Mouse (Mus musculus): ENCODE results near the gene Slc9a5.

The Slc9a5 gene

DNA sequence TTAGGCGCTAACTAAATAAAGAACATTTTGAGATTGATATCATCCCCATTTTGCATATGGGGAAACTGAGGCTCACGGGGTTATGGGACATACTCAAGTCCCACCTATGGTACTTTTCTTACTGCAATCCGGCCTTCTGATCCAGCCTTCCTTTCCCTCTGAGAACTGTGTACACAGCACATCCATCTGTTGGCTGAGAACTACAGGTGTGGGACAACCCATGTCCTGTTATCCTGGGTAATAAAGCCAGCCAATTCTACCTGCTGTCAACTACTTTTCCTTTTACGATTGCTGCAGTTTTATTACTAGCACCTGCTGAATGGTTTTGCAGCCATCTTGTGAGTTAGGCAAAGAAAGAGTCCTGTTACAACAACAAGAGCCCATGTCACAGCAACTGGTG lies 5.9 kb downstream of the Slc9a5 start:
- no peak for DNase-seq (ENCODE audit: low read depth, low spot score)

DNA sequence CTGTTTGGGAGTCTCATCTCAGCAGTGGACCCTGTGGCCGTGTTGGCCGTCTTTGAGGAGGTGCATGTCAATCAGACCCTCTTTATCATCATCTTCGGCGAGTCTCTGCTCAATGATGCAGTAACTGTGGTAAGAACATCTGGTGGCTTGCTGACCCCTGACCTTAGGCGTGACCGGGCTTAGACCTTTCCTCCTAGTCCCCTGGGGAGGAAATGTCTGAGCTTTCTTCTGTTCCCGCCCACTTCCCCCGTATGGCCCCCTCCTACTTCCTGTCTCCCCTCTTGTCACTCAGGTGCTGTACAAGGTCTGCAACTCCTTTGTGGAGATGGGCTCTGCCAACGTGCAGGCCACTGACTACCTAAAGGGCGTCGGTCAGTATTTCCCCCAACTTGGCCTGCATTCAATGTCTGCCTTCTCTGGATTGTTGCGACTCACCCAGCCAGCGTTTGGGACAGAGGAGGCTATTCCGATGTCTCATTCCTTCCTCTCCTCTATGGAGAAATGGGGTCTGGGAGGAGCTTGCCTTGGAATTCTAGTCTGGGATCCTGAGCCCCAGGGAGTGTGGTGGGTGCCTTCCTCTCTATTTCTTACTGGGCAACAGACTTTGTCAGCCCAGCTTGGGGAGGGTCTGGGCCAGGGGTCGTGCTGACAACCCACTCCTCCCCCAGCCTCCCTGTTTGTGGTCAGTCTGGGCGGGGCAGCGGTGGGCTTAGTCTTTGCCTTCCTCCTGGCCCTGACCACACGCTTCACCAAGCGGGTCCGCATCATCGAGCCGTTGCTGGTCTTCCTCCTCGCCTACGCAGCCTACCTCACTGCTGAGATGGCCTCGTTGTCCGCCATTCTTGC lies 6.8 kb downstream of the Slc9a5 start:
- DNase-seq (ENCODE audit: low read depth, low spot score): no peak

DNA sequence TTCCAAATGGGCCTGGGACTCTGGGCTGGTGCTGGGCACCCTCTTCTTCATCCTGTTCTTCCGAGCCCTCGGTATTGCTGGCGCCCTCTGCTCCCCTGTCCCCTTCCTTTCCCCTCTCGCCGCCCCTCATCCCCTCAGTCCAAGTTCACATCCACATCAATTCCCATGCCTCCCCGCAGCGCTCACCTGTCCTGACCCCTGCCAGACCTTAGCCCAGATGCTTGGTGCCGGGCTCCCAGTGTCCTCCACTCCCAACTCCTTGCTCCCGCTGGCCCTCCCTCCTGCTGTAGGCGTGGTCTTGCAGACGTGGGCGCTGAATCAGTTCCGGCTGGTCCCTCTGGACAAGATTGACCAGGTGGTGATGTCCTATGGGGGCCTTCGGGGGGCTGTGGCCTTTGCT lies 8.0 kb downstream of the Slc9a5 start:
- no peak for DNase-seq (ENCODE audit: low read depth, low spot score)

DNA sequence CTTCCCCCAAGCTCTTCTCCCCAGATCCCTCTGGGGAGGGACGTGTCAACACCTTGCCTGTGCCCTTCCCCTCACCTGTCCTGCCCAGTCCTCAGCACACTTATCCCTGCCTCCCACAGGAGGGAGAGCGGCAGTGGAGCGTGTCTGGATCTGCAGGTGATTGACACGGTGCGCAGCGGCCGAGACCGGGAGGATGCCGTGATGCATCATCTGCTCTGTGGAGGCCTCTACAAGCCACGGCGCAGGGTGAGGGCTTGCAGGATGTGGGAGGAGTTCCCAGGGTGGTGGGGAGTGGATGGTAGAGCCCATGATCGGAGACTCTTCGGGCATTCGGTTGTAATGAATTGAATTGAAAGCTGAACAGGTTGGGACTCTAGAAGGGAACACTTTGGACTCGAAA lies 10.6 kb downstream of the Slc9a5 start:
- no peak for DNase-seq (ENCODE audit: low read depth, low spot score)

DNA sequence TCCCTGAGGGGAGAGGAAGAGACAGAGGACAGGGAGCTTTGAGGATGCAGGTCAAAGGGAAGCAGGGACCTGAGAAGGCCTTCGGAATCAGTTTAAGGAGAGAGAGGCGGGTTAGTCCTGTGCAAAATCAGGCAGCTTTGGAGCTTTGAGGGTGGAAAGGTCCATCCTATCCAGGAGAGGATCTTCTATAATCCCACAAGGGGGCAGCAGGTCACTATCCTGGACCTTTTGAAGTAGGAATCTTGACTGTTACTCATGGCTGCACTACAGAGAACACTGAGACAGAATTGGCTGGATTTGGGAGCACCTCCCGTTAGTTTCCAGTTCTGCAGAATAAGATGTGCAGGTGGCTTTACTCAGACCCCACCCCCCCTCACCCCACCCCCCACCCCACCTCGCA lies 11.0 kb downstream of the Slc9a5 start:
- DNase-seq (ENCODE audit: low read depth, low spot score): no peak

DNA sequence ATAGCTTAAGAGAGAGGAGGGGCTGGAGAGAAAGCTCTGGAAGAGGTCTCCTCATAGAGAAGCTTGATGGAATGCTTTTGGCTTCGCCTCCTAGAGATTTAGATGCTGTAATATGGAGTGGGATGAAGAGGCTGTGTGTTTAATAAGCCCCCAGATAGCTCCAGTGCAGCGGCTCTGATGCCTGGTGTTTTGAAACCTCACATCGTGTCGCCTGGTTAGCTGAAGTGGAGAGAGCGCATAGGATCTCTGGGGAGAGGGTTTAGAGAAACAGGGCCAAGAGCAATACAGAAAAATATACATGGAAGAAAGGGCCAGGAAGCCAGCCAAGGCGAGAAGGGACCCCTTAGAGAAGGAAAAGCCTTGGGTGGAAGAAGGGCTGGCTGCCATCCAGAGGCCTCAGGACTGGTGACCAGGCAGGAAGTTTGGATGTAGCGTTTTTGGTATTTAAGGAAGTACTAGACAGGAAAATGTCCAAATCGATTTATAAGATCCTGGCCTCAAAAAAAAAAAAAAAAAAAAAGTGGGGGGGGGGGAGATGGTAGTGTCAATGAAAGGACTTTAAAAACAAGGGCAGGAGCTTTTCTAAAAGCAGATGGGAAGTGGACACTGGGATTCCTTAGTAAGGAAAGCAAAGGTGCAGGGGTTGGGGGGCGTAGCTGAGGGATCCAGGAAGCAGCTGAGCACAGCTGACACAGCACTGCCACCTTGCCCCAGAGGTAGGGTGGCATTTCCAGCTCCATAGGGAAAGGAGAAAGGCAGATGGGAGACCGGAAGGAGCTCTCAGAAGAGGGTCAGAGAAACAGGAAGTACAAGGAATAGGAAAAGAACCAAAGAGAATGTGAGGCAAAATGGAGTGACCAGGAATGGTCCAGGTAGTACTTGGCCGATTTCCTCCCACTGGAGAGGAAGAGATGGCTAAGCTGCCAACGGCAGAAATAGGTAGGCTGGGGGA lies 13.4 kb downstream of the Slc9a5 start:
- DNase-seq (ENCODE audit: low read depth, low spot score): no peak

DNA sequence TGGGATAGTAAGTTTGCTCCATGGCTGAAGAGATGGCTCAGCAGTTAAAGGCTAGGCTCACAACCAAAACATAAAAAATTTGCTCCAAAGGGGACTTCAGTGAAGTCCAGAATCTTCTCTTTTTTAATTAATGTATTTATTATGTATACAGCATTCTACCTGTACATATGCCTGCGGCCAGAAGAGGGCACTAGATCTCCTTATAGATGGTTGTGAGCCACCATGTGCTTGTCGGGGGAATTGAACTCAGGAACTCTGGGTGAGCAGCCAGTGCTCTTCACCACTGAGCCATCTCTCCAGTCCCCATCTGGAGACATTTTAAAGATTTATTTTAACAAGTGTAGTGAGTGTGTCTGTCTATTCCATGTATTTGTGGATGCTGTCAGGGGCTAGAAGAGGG lies 18.5 kb downstream of the Slc9a5 start:
- no peak for DNase-seq (ENCODE audit: low read depth, low spot score)

DNA sequence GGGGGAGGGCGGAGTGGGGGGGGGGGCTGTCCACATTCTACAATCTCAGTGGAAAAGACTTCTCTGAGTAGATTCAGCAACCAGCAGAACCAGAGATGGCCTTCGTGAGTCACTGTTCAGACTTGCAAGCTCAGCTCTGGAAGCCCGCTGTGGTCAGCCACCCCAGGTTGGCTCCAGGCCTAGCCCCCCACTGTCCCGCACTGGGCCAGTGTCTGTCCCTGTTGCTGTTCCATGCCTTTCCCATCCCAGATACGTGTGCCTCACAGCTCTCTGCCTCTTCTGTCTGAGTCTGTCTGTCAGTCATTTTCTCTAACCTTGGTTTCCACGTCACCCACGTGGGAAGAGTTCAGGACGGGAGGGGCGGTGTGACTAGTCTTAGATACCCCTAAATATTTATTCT lies 23.8 kb downstream of the Slc9a5 start:
- no peak for DNase-seq (ENCODE audit: low read depth, low spot score)

DNA sequence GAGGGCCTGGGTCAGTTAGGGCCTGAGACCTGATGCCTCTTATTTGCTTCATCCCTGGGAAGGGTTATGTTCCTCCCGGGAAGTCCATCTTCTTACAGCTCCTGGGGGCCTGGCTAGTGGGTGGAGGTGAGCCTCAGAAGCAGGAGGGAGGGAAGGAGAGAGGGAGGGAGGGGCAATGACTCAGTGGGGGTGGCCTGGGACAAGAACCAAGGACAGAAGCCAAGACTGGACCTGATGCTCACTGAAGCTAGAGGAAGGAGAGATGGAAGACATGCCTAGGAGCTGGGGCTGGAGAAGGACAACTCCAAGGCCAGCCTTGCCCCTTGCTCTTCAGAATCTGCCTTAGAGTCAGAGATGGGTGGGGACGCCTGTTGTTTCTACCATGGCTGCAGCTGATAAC lies 24.4 kb downstream of the Slc9a5 start, which contains the start of gene Plekhg4:
Gene Plekhg4 (plus strand): TSS at position 243 of the 400 bp plus-strand sequence.
- DNase-seq (ENCODE audit: low read depth, low spot score): no peak

DNA sequence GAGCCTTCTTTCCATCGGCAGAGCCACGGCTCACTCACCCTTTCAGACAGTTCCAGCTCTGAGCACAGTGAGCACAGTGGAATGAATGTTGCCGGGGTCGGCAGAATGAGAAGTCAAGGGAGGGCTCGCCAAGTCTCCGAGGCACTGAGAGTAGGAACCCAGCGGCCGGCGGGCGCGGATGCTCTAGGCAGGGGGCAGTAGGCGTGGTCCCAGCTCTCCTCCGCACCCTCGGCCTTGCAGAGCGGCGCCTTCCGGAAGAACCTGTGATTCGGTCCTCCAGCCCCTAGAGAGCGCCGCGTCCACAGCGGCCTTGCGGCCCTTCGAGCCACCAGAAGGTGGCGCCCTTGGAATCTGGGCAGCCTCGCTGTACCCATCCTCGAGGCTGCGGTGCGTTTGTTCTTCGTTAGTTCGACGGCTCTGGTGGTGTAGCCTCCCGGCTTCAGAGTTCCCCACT lies 25.9 kb downstream of the Slc9a5 start:
- DNase-seq (ENCODE audit: low read depth, low spot score): no peak

DNA sequence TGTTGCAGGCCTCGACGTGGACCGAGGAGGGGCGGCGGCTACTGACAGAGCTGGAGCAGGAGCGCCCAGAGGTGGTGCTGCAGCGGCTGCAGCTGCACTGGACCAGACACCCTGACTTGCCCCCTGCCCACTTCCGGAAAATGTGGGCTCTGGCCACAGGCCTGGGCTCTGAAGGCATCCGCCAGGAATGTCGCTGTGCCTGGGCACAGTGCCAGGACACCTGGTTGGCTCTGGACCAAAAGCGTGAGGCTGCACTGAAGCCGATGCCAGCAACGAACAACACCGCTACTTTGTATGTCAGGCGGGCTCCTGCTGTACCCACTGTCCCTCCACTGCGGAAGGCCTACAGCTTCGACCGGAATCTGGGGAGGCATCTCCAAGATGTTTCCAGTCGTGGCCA lies 30.0 kb downstream of the Slc9a5 start:
- no peak for DNase-seq (ENCODE audit: low read depth, low spot score)

DNA sequence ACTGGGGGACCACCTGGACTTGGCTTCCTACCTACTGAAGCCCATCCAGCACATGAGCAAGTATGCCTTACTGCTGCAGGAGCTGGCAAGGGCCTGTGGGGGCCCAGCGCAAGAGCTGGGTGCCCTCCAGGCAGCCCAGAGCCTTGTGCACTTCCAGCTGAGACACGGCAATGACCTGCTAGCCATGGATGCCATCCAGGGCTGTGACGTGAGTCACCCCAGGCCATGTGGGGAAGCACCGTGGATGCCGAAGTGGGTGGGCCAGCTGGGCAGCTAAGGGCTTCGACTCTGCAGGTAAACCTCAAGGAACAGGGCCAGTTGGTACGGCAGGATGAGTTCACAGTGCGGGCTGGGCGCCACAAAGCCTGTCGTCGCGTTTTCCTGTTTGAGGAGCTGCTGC lies 31.7 kb downstream of the Slc9a5 start:
- no peak for DNase-seq (ENCODE audit: low read depth, low spot score)

DNA sequence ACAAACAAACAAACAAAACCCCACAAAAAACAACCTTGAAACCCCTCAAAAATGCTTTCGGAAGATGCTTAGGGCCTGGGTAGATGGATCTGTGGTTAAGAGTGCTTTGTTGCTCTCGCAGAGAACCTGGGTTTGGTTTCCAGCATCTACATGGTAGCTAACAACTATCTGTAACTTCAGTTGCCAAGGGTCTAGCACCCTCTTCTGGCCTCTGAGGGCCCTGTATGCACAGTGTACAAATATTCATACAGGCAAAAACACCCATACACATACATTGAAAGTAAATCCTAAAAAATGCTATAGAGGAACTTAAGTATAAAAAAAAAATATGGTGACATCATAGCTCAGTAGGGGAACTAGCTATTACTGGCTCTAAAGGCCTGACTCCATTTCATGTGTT lies 35.4 kb downstream of the Slc9a5 start:
- DNase-seq (ENCODE audit: low read depth, low spot score): no peak

DNA sequence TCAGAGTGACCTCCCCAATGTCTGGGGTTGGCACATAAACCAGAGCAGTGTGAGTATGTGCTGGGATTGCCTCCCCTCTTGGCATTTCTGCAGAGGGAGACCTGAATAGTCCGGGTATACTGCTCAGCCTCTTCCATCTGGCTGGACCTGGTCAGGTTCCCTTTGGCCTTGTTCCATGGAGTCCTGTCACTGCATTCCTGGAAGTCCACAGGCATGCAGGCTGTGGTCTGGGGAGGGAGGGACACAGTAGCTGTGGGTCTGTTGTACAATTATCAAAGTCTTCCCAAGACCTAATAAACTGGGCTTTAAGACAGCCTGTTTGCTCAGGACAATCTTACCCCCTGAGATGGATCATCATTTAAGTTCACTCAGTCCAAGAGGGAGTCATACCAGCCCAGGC lies 38.5 kb downstream of the Slc9a5 start:
- no peak for DNase-seq (ENCODE audit: low read depth, low spot score)

DNA sequence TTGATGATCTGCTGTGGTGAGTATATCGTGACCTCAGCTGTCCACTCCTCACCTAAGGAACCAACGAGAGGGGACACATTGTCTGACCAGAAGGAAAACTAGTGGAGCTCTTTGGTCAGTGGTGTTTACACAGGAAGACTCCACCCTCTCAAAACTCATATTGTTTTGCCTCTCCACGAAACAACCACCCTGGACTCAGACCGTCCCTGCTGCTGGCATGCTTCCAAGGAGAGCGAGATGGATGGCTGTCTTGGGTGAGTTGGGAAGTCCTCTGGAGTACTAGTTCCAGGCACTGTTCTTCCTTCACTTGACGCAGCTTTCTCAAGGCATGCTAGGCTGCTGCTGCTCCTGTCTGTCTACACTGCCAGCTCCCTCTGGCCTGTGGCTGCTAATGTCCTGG lies 40.5 kb downstream of the Slc9a5 start:
- no peak for DNase-seq (ENCODE audit: low read depth, low spot score)

DNA sequence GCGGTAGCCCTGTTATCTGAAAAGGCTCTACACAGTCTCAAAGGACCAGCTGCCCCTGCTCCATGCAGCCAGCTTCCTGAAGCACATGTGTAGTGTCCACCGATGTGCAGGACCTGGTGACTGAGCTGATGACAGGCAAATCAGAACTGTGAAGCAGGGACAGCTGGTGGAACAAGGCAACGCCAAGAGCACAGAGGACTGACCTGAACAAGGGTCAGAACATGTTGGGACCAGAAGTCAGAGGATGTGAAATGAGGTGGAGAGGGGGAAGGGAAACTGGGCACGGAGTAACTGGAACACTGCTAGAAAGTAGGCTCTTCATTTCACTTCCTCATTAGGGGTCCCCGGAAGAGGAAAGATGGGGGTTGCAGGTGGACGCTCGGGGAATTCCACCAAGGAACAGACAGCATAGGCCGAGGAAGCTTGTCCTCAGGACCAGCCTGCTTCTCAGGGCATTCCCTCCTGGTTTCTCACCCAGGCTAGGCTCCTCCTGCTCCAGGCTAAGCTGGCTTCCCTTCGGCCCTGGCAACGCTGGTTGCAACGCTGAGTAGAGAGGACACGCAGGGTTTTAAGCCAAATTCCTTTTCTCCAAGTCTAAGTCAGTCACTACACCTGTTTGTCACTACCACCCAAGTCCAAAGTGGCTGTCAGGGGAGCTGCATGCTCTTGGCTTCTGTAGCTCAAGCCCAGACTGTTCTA lies 44.6 kb downstream of the Slc9a5 start:
- no peak for DNase-seq (ENCODE audit: low read depth, low spot score)

DNA sequence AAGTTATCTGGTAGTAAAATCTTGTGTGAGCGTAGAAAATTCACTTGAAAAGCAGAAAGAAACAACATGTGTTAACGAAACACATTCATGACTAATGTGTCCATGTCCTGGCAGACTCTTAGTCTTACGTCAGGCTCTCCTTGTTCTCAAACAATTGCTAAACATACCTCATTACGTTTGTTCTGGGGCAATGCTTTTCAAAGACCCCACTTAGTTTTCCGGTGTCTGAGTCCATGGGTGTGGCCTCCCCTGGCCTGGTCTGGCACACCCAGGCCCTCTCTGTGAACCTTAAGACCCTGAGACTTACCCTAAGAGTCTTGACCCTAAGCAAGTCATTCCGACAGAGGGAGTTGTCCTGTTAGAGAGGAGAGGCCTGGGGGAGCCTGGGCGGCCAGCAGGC lies 45.3 kb downstream of the Slc9a5 start:
- no peak for DNase-seq (ENCODE audit: low read depth, low spot score)

DNA sequence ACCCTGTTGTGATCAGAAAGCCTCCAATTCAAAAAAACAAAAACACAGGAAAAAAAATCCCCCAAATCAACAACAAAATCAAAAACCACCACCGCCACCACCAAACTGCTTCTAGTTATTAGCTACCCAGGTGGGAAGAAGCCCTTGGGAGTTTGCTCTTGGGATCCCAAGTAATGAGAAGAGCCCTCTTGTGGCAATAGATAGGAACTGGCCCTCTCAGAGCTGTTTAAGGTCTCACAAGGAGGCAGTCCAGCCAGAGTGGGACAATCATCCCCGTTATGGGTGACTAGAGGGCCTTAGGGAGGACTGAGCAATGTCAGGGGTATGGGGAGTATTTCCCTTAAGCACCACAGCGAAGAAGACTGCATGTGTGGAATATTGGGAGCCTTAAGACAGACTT lies 49.1 kb downstream of the Slc9a5 start:
- peak; percentile 36 for DNase-seq (ENCODE audit: low read depth, low spot score)

DNA sequence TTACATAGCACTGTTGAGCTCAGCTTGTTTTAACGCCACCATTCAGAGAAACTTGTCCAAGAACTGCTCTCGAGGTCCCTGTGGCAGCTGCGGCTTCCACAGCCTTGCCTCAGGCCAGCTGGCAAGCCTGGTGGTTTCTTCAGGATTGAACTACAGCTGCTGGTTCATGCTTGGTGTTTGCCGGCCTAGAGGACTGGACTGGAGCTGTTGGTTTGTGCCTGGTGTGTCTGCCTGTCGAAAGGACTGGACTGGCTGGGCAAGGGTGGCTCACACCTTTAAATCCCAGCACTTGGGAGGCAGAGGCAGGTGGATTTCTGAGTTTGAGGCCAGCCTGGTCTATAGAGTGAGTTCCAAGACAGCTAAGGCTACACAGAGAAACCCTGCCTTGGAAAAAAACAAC lies 51.4 kb downstream of the Slc9a5 start:
- no peak for DNase-seq (ENCODE audit: low read depth, low spot score)

DNA sequence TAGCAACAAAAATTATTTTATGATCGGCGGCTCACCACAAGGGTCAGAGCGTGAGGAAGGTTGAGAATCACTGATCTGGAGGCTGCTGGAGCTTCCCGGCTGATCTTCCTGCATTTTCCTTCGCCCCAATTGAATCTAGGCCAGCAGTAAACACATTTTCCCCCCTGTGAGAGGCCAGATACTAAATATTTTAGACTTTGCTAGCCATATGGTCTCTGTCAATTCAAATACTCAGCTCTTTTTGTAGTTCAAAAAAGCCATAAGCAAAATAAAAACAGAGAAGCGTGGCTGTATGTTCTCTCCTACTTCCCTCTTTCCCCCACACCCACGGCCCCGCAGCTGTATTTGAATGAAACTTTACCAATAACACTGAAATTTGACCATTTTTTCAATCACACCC lies 54.8 kb downstream of the Slc9a5 start:
- DNase-seq (ENCODE audit: low read depth, low spot score): no peak

DNA sequence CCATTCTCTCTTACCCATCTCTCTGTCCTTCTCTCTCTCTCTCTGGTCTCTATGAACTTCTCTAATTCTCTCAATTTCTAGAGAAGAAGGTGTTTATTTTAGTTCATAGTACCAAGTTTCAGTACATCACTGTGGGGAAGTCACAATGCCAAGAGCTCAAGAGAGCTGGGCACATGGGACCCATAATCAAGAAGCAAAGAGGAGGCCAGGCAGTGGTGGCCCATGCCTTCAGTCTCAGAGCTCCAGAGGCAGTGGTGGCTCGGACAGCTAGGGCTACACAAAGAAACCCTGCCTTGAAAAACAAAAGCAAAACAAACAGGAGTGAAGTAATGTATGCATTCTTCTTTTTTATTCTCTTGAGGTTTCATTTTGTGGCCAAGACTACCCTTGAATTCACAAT lies 55.9 kb downstream of the Slc9a5 start:
- no peak for DNase-seq (ENCODE audit: low read depth, low spot score)

DNA sequence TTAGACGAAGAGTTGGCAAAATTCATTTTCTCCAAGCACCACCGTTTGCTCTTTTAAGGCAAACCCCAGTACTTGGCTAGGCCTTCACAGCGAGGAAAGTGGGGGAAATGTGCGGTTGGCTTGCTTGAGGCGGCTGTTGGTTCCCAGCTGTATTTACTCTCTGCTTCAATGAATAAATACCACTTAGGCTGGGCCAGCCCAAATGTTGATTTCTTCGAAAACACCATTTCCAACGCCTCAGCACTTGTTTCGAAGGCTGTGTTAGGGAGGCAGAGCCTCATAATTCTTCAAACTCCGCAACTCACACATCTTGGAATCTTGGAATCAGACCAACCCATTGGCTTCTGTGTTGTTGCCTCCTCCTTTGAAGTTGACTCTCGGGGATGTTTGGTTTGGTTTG lies 57.8 kb downstream of the Slc9a5 start:
- DNase-seq (ENCODE audit: low read depth, low spot score): no peak
